Mouse (Mus musculus) CH12.LX (cell line): Measurements from ENCODE around the gene Gm44965. TPM values are rescaled to one million over a fixed set of nuclear protein-coding genes. Genes with fewer than 3 reads are reported as not detected.

ENCODE experiments used
- DNase-seq: peaks from one replicate; pipeline ENCODE4 v3.0.0-alpha.2; 2013; ENCODE audit errors: extremely low read depth
- H3K27ac ChIP-seq: 2 replicates; pipeline ENCODE4 v1.5.1; 2012; ENCODE audit warnings: low read depth, mild to moderate bottlenecking, control low read depth, moderate library complexity; ENCODE audit not compliant: insufficient read depth
- H3K27me3 ChIP-seq: replicated peaks from 2 replicates; pipeline ENCODE3; 2012; ENCODE audit warnings: inconsistent platforms
- H3K36me3 ChIP-seq, 2 experiments: replicated peaks in 1 of 2; 2 replicates each; pipeline versions ENCODE3 to v1.6.1; 2012; ENCODE audit warnings: inconsistent platforms in 1 of 2, low read length in 1 of 2, mild to moderate bottlenecking in 1 of 2, mixed read lengths in 1 of 2, moderate library complexity in 1 of 2; ENCODE audit not compliant: control insufficient read depth in 1 of 2, insufficient read depth in 1 of 2
- H3K4me1 ChIP-seq, 2 experiments: 2 replicates each; pipeline ENCODE4 v1.6.1; 2012; ENCODE audit warnings: inconsistent platforms in 1 of 2, moderate library complexity in 1 of 2; ENCODE audit not compliant: insufficient read depth in 2 of 2, control insufficient read depth in 1 of 2
- H3K4me2 ChIP-seq: 2 replicates; pipeline ENCODE4 v1.6.1; 2012; ENCODE audit warnings: low read depth, mild to moderate bottlenecking, control low read depth; ENCODE audit not compliant: poor library complexity, insufficient read depth, severe bottlenecking
- H3K4me3 ChIP-seq, 3 experiments: fragments of 150-350 bp in 1 of 3; sonication (generic) in 1 of 3; replicated peaks in 1 of 3; 2 replicates each; pipeline versions ENCODE3 to v1.5.1; 2011 to 2012; ENCODE audit warnings: low read depth in 2 of 3, low read length in 2 of 3, mild to moderate bottlenecking in 2 of 3, moderate library complexity in 2 of 3, control low read depth in 1 of 3, improper control_type of control experiment in 1 of 3, inconsistent platforms in 1 of 3, mixed read lengths in 1 of 3; ENCODE audit not compliant: poor library complexity in 1 of 3
- H3K79me2 ChIP-seq: replicated peaks from 2 replicates; pipeline ENCODE4 v1.6.1; 2012; ENCODE audit warnings: mild to moderate bottlenecking, moderate library complexity; ENCODE audit not compliant: control insufficient read depth, poor library complexity, insufficient read depth, severe bottlenecking; ENCODE audit errors: extremely low read depth
- H3K9ac ChIP-seq: 2 replicates; pipeline ENCODE4 v1.6.1; 2012; ENCODE audit warnings: low read depth, mild to moderate bottlenecking, control low read depth, moderate library complexity; ENCODE audit not compliant: insufficient read depth
- H3K9me3 ChIP-seq: replicated peaks from 2 replicates; pipeline ENCODE3; 2012; ENCODE audit warnings: low read length, inconsistent platforms, mixed read lengths
- CTCF ChIP-seq, 2 experiments: IDR thresholded peaks in 1 of 2; conservative IDR thresholded peaks in 1 of 2; 2 replicates each; pipeline ENCODE4 v1.5.1; 2011 to 2012; ENCODE audit warnings: low read depth in 2 of 2, low read length in 2 of 2, improper control_type of control experiment in 1 of 2, inconsistent platforms in 1 of 2, mild to moderate bottlenecking in 1 of 2, moderate library complexity in 1 of 2
- ELF1 ChIP-seq: IDR thresholded peaks from 2 replicates; pipeline ENCODE4 v1.6.1; 2014; ENCODE audit warnings: low read depth, mild to moderate bottlenecking, inconsistent platforms, low read length, improper control_type of control experiment
- JUN ChIP-seq: IDR thresholded peaks from 2 replicates; pipeline ENCODE4 v1.6.1; 2011; ENCODE audit warnings: low read depth, mild to moderate bottlenecking, low read length, improper control_type of control experiment, moderate library complexity; ENCODE audit not compliant: insufficient read depth
- JUND ChIP-seq: conservative IDR thresholded peaks from 2 replicates; pipeline ENCODE4 v1.6.1; 2011; ENCODE audit warnings: low read depth, low read length, improper control_type of control experiment
- MAX ChIP-seq: IDR thresholded peaks from 2 replicates; pipeline ENCODE4 v1.6.1; 2011; ENCODE audit warnings: low read length, improper control_type of control experiment
- MEF2A ChIP-seq: IDR thresholded peaks from 2 replicates; pipeline ENCODE4 v1.6.1; 2014; ENCODE audit warnings: low read depth, mild to moderate bottlenecking, inconsistent platforms, low read length, improper control_type of control experiment, borderline replicate concordance
- MXI1 ChIP-seq: IDR thresholded peaks from 2 replicates; pipeline ENCODE4 v1.6.1; 2011; ENCODE audit warnings: mild to moderate bottlenecking, low read depth, low read length, improper control_type of control experiment
- MYC ChIP-seq: IDR thresholded peaks from 2 replicates; pipeline ENCODE4 v1.6.1; 2011; ENCODE audit warnings: low read depth, mild to moderate bottlenecking, improper control_type of control experiment, low read length
- NELFE ChIP-seq: IDR thresholded peaks from 2 replicates; pipeline ENCODE4 v1.6.1; 2011; ENCODE audit warnings: low read depth, low read length, improper control_type of control experiment
- PAX5 ChIP-seq: IDR thresholded peaks from 2 replicates; pipeline ENCODE4 v1.6.1; 2012; ENCODE audit warnings: low read length, inconsistent platforms, mixed read lengths
- POLR2AphosphoS2 ChIP-seq: IDR thresholded peaks from 2 replicates; pipeline ENCODE4 v1.6.1; 2011; ENCODE audit warnings: low read depth, low read length, improper control_type of control experiment
- RAD21 ChIP-seq: IDR thresholded peaks from 2 replicates; pipeline ENCODE4 v1.6.1; 2011; ENCODE audit warnings: low read depth, mild to moderate bottlenecking, low read length, improper control_type of control experiment, moderate library complexity
- SMC3 ChIP-seq: IDR thresholded peaks from 2 replicates; pipeline ENCODE4 v1.6.1; 2011; ENCODE audit warnings: low read depth, low read length, improper control_type of control experiment
- TBP ChIP-seq: conservative IDR thresholded peaks from 2 replicates; pipeline ENCODE4 v1.6.1; 2011; ENCODE audit warnings: low read depth, low read length, improper control_type of control experiment
- TCF12 ChIP-seq: IDR thresholded peaks from 2 replicates; pipeline ENCODE4 v1.6.1; 2014; ENCODE audit warnings: low read depth, mild to moderate bottlenecking, inconsistent platforms, low read length, improper control_type of control experiment
- UBTF ChIP-seq: IDR thresholded peaks from 2 replicates; pipeline ENCODE4 v1.6.1; 2012; ENCODE audit warnings: low read depth, mild to moderate bottlenecking, inconsistent platforms, low read length, improper control_type of control experiment, moderate library complexity
- USF1 ChIP-seq: IDR thresholded peaks from 2 replicates; pipeline ENCODE4 v1.6.1; 2014; ENCODE audit warnings: low read depth, mild to moderate bottlenecking, inconsistent platforms, low read length, improper control_type of control experiment
- ZC3H11A ChIP-seq: IDR thresholded peaks from 2 replicates; pipeline ENCODE4 v1.6.1; 2012; ENCODE audit warnings: low read depth, mild to moderate bottlenecking, inconsistent platforms, low read length, improper control_type of control experiment
- ZNF384 ChIP-seq: IDR thresholded peaks from 2 replicates; pipeline ENCODE4 v1.6.1; 2012; ENCODE audit warnings: low read depth, low read length, improper control_type of control experiment, inconsistent platforms
- dilution Hi-C: fragments of 300-500 bp; cut with MboI; formaldehyde crosslinking; loops from 2 replicates; pipeline ENCODE4 v1.14.3; 2020; ENCODE audit warnings: low sequenced_read_pairs; ENCODE audit not compliant: extremely low pct_unique_long_range_greater_than_20kb, extremely low pct_ligation_motif_present
- in situ Hi-C: fragments of 300-500 bp; cut with MboI; formaldehyde crosslinking; loops from 3 replicates; pipeline ENCODE4 v1.14.3; 2019; ENCODE audit warnings: low sequenced_read_pairs, low pct_ligation_motif_present, low pct_unique_long_range_greater_than_20kb, mixed read lengths
- polyA plus RNA-seq: library from polyadenylated mRNA; unstranded; fragments of >175 nt; gene quantifications from 2 replicates; pipeline ENCODE4 v1.2.1, GENCODE M21; 2012; ENCODE audit warnings: low read depth; ENCODE audit not compliant: insufficient read length
- total RNA-seq, 2 experiments: library from RNA; depleted of rRNA; stranded (reverse); fragments of 300-350 nt in 1 of 2; fragments of >200 nt in 1 of 2; gene quantifications; 2 replicates each; pipeline ENCODE4 v1.2.3; 2012 to 2014

The Gm44965 gene
- total and polyA plus RNA-seq, 3 experiments: not detected

GRCm38 (mm10) chr6:48641391-48641790, 47.6 kb downstream of the Gm44965 start:
- H3K79me2 ChIP-seq: no peaks in the 10 kb centered on the region
- H3K4me1 ChIP-seq: peaks cover 11 to 26% of the 10 kb centered on the region in 2 experiments; a peak in 3 of 4 replicates
- H3K27me3 ChIP-seq: no peaks in the 10 kb centered on the region
- in situ Hi-C loops (loop anchor here (10.0 to 25.0 kb wide), 2 partner anchors 213 to 321 kb away; partner anchors contain the start of gene Doxl2), dilution Hi-C loops (loop anchor here (25.0 kb wide), 1 partner anchor 121 kb away; the partner anchor contains the start of gene Gimap3)
- no peaks in the 10 kb centered on the region for H3K36me3 ChIP-seq
- no peak overlapping the region for H3K4me2 ChIP-seq
- no peak overlapping the region for H3K4me3 ChIP-seq
- H3K9ac ChIP-seq: no peak overlapping the region
- H3K9me3 ChIP-seq: no peaks in the 10 kb centered on the region
- H3K27ac ChIP-seq: no peak overlapping the region
- no peak for DNase-seq
- no peak for TF ChIP-seq USF1
- no peak for TF ChIP-seq RAD21
- no peak for TF ChIP-seq MEF2A
- no peak for TF ChIP-seq CTCF (conservative IDR thresholded peaks at IDR 0.05 in 1 of 2, IDR thresholded peaks at IDR 0.05 in 1 of 2; ENCODE audit: low read depth in 2 of 2, low read length in 2 of 2)
- TF ChIP-seq TCF12: no peak
- TF ChIP-seq TBP: no peak
- TF ChIP-seq JUN: no peak
- TF ChIP-seq SMC3: no peak
- no peak for TF ChIP-seq MXI1
- no peak for TF ChIP-seq NELFE
- no peak for TF ChIP-seq MAX
- no peak for TF ChIP-seq PAX5
- no peak for TF ChIP-seq MYC

GRCm38 (mm10) chr6:48642764-48643292, 49.1 kb downstream of the Gm44965 start:
- DNase-seq: peak; percentile 74
- Histone ChIP-seq H3K4me1 (peaks cover 11 to 34% of the 10 kb centered on the region in 2 experiments; a peak in 3 of 4 replicates), H3K4me3 (no peak overlapping the region), H3K4me2 (no peak overlapping the region), H3K79me2 (peaks cover 6% of the 10 kb centered on the region), H3K36me3 (no peaks in the 10 kb centered on the region), H3K27ac (no peak overlapping the region), H3K27me3 (no peaks in the 10 kb centered on the region), H3K9me3 (no peaks in the 10 kb centered on the region), H3K9ac (no peak overlapping the region)
- TF ChIP-seq MXI1: no peak
- peak; percentile 84 for TF ChIP-seq RAD21
- TF ChIP-seq JUND: no peak
- TF ChIP-seq ZNF384: peak; percentile 99
- TF ChIP-seq POLR2AphosphoS2: no peak
- peak; percentile 57 for TF ChIP-seq ZC3H11A
- peak; percentile 32 to 87; a peak in 3 of 4 replicates for TF ChIP-seq CTCF (conservative IDR thresholded peaks at IDR 0.05 in 1 of 2, IDR thresholded peaks at IDR 0.05 in 1 of 2; ENCODE audit: low read depth in 2 of 2, low read length in 2 of 2)
- TF ChIP-seq SMC3: peak; percentile 86
- TF ChIP-seq ELF1: no peak
- TF ChIP-seq UBTF: no peak
- dilution Hi-C loops (loop anchor here (25.0 kb wide), 1 partner anchor 119 kb away; the partner anchor contains the start of gene Gimap3), in situ Hi-C loops (loop anchor here (10.0 to 25.0 kb wide), 2 partner anchors 212 to 319 kb away; partner anchors contain the start of gene Doxl2)
